Mouse (Mus musculus): ENCODE measurements at regions not wholly inside any gene's neighbourhood (a gene's known extent, or its start where the extent isn't known, plus 50 kb on each side); places are given as distances from the start of the nearest gene placed in this dataset.
"Not testable (repeated sequence)": the region's sequence is repeated elsewhere in the genome, so short reads cannot be mapped to it uniquely, and the experiment has no call there.

DNA sequence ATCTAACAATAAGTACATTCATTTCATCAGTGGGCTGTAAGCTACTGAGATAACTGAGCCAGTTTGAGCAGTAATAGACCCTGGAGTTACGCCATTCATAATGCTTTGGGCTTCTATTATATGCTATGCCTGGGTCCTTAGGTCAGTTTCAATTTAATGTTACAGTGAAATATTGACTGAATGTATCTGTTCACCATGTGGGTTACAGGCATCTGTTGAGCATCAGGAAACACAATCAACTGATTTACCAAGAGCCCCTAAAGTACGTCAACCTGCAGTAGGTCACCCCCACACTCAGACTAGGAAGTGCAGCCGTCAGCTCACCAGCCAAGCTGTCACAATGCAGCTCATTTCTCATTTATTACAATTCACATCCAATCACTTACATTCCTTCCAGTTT is 183.5 kb downstream of the Lyplal1 start:
- DNase-seq (ENCODE audit: low read depth, low spot score), result no peak

DNA sequence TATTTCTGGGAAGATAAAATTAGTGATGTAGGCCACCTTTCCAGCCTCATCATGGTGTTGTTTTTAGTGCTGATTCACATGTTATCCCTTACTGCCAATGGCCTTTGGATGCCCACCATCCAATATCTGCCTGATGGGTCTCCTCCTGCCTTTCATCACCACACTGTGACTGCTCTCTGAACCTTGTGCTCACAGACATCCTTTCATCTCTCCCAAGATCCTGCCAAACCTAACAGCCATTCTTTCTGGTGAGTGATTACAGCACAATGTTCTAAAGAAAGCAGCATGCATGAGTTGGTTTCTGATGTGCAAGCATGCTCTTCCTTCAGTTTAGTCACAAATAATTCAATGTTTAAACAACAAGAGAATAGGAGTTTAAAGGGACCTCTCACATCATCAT is 180.1 kb downstream of the Lyplal1 start:
- no peak for DNase-seq (ENCODE audit: low read depth, low spot score)

DNA sequence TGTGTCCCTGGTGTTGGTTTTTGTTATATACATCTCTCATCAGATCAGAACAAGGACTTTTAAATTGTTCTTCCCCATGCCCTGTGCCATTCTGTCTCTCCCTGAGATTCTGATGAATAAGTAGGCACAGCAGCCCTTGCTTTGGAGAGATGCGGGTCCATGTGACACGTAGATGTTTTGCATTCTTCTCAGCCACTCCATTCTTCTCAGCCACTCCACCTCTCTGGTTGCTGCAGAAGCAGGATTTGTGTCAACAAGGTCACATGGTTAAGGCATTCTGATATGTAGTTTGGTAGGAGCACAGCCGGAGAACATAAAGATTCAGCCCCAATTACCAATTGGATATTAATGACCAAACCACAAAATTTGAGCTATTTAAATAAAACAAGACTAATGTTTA is 177.2 kb downstream of the Lyplal1 start:
- DNase-seq (ENCODE audit: low read depth, low spot score), result no peak

DNA sequence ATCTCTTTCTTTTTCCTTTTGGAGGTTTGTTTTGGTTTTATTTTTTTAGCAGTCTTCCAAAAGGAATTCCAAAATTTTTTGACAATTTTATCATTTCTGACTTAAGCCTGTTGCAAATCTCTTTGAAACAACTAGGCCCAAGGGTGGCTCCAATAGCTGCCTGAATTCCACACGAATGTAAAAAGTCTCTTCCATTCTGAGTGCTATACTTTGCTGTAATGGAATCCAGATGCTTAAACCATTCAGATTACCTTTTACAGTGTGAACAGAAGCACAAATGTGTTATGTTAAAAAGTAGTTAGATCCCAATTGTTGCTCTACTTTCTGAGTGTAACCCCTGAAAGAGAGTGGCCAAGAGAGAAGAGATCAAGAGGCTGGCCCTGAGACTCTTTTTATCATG is 176.6 kb downstream of the Lyplal1 start:
- no peak for DNase-seq (ENCODE audit: low read depth, low spot score)

DNA sequence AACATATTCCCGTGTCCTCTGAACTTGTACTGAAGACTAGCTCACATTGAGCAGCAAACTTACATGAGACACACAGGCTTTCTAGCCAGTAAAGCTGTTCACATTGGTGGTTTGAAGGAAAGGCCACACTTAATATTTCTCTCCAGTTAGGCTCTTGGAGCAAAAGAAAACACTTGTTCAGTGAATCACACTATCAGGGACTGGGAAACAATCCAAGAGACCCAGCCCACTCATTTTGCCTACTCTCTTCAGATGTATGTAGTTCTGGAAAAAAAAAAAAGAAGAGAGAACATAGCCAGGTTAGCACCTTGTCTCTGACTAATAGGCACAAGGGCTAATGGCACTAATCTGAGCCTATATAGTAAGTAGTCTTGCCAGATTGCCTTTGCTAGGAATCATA is 165.9 kb downstream of the Lyplal1 start:
- no peak for DNase-seq (ENCODE audit: low read depth, low spot score)

DNA sequence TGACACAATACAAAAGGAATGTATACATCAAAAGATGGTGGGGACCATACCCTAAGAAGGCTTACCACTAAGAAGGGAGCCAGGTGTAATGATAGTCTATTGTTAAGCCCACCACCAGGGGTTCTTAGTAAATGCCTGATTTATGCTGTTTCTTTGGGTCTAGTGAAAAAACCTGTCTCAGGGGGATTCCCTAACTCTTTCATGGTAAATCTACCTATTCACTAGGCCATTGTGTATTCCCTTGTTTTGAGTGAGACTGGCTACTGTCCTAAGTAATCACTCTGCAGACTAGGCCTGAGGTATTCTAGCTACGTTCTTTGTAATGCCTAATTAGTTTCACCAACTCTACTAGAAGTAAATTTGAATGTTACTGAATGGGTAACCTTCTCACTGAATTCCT is 161.3 kb downstream of the Lyplal1 start:
- DNase-seq (ENCODE audit: low read depth, low spot score), result peak; percentile 59

DNA sequence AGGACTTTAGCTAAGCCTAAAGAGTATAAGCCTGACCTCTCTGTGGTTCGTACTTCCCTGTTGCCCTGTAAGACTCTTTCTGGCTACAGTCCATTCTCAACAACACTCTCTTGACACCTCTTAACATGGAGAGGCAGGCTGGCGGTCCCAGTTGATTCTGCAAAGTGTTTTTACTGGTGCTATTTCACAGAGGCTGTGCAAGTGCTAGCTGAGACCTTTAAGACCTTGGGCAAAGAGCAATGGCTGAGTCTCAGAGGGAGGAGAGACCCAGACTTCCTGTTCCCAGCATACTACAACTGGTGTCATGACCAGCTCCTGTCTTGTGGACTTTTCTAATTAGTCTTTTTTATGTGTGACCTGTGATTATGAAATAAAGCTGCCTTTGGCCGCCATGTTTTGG is 159.6 kb downstream of the Lyplal1 start:
- DNase-seq (ENCODE audit: low read depth, low spot score), result no peak

DNA sequence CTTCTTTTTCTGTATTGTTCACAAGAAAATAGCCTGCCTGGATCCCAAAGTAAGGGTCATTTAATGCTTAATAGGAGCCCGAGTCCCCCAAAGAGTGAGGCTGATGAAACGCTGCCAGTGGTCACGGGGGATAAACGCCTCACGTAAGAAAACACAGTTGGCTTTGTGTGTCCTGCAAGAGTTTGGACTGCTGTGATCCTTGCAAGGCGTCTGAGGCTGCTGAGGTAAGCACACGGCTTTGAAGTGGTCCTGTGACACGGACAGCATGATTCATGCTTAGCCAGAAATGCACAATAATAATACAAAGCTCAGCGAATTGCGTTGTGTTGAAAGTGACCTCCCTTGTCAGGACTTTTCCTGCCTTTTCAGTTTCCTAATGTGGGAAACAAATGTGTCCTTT is 158.8 kb downstream of the Lyplal1 start:
- DNase-seq (ENCODE audit: low read depth, low spot score), result no peak

DNA sequence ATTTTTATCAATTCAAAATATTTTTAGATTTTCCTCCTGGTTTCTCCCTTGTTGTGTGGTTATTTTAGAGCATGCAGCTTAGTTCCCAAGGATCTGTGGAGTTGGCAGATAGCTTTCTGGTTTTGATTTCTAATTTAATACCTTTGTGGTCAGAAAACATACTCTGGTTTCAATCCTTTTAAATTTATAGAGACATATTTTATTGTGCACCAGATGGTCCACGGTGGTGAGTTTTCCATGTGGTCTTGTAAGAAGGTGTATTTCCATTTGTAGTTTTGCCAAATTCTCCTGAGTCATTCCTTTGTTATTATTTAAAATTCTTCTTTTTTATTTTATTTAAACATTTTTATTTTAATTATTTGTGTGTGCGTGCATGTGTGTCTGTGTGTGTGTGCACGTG is 154.5 kb downstream of the Lyplal1 start:
- no peak for DNase-seq (ENCODE audit: low read depth, low spot score)

DNA sequence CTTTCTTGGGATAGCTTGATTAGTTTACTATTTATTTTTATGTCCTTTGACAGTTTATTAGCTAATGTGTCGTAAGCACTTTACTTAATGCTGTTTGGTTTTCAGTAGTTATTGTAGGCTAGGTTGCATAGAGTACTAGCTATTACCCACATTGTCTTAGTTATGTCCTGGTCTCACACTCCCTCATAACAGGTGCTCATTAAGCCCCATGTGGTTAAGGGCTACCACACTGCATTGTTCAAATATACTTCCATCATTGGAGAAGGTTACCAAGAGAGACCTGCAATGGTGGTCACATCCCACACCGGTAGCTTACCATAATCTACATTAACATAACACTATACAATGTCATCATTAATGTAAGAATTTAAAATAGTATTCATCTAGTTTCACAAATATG is 153.3 kb downstream of the Lyplal1 start:
- DNase-seq (ENCODE audit: low read depth, low spot score), result no peak

DNA sequence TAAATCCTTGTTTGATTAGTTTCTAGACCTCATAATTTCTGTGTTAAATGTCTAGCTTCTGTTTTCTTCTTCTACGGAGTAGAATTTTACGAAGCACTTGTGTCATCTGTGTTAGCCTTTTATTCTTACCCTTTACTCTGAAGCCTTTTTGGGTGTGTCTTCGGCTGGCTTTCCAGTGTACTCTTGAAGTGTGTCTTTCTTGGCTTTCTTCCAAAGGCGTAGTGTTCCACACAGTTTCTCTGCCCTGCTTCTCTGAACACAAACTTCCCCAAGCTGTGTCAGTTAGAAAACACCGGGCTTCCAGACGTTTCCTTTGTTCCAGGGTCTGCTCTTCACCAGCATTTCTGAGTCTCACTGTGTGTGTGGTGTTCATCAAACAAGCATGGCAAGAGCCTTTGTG is 152.7 kb downstream of the Lyplal1 start:
- no peak for DNase-seq (ENCODE audit: low read depth, low spot score)

DNA sequence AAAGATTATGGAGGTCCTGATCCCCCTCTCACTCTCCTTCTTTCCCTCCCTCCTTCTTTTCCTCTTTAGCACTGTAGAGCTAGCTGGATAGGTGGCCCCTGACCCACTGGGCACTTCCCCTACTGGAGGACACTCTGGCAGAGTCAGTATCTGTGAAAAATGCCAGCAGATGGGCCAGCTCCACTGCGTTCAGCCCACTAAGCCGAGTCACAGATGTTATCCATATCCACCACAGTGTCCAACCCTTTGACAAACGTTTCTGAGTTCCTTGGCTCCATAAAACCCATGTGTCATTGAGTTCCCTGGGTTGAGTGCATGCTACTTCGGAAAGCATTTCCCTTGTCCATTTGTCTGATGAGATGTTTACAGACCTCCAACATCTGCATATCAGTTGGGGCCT is 149.9 kb downstream of the Lyplal1 start:
- DNase-seq (ENCODE audit: low read depth, low spot score), result no peak

DNA sequence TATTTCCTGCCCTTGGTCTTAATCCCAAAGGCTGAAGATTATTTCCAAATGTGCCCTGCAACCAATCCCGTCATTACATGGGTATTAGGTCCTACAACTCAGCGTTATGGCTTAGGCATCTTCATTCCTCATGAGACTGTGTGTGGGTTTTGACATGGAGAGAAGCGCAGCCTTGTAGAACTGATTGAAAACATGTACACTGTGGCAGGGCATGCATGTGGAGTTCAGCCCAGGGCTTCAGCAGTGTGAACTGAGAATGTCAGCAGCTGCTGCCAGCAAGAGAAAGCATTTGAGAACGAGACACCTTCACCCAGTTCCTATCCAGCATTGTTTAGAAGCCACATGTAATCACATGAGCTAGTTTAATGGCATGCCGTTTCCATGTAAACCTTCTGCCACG is 149.3 kb downstream of the Lyplal1 start:
- no peak for DNase-seq (ENCODE audit: low read depth, low spot score)

DNA sequence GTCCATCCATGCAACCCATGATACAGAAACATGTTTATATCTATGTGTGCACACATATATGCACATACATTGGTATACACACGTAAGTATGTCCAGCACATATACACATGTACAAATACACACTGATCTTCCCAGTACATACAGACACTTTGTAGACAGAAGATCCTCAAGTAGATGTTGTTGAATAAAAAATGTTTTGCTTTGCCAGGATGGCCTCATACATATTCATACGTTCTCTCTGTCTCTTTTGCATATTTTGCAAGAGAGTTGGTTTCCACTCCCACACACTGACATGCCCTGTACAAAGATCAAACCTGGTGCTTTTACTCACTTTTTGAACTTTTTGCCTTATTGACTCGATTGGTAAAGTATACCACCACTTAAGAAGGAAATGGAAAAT is 148.5 kb downstream of the Lyplal1 start:
- DNase-seq (ENCODE audit: low read depth, low spot score), result no peak

DNA sequence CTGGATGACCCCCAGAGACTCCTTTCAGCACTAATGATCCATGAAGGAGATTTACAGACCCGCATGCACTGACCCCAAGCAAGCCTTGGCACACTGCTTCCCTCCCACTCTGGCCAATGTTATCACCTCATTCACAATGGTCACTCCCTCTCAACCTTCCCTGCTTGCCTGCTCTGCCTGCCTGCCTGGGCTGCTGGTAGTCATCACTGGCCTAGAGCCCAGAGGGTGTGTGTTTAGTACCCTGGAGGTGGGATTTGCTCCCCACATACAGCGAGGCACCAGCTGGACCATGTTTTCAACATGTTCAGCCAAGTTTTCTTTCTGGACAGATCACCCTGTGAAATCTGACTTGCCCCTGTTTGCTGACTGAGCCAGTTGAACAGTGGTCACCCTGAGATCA is 147.9 kb downstream of the Lyplal1 start:
- DNase-seq (ENCODE audit: low read depth, low spot score), result no peak

DNA sequence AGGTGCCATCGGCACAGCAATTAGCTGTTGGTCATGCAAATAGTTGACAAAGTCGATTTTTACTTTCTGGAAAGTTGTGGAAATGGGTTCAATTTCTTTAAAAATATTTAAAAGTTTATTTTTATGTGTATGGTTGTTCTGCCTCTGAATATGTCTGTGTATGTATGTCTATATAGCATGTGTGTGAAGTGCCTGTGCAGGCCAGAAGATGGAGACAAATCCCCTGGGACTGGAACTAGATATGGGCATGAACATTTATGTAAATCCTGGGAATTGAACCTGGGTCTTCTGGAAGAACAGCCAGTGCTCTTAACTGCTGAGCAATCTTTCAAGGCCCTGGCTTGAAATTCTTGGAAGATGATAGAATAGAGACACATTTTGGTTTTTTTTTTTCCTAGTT is 140.0 kb downstream of the Lyplal1 start:
- DNase-seq (ENCODE audit: low read depth, low spot score), result peak; percentile 13

DNA sequence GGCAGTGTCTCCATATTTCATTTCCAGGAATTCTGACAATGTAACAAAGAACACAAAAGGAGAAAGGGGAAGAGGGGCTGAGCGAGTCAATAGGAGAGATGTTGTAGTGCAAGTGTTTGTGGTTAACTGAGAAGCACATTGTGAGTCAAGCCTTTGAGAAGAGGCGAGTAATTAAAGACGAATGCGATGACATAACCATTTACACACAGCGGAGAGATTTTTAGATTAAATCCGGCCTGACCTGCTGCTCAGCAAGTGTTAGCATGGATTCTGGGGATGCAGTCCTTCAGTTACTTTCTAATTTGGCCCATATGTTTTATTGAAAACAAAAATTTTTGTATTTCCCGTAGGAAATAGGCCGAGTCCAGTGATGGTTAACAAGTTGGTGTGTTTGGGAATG is 127.7 kb downstream of the Lyplal1 start:
- DNase-seq (ENCODE audit: low read depth, low spot score), result no peak

DNA sequence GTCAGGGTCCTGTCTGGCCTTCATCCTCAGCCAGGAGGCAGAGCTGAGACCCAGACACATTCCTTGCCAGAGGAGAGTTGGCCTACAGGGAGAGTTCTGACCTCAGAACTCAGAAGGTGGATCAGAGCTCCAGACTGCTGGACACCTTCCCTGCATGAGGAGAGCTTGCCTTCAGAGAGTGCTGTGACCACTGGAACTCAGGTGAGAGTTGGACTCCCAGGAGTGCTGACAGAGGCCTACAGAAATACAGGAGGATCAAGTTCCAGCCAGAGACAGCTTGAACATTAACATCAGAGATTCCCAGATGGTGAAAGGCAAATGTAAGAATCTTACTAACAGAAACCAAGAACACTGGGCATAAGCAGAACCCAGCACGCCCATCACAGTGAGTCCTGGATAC is 117.0 kb downstream of the Lyplal1 start:
- DNase-seq (ENCODE audit: low read depth, low spot score), result not testable (repeated sequence)

DNA sequence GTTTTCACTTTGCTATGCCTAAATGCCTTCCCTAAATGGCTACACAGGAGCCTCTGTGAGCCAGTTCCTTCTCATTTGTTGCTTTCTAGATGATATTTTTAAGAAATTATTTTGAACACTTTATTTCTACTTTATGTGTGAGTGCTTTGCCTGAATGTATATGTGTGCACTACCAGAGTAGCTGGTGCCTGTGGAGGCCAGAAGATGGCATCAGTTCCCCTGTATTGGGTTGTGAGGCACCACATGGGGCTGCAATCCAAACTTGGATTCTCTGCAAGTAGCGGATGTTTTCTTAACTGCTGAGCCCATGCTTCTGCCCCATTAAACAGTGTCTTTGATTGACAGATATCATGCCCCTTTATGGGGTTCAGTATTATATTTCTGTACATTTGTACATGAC is 103.7 kb downstream of the Lyplal1 start:
- DNase-seq (ENCODE audit: low read depth, low spot score), result no peak

DNA sequence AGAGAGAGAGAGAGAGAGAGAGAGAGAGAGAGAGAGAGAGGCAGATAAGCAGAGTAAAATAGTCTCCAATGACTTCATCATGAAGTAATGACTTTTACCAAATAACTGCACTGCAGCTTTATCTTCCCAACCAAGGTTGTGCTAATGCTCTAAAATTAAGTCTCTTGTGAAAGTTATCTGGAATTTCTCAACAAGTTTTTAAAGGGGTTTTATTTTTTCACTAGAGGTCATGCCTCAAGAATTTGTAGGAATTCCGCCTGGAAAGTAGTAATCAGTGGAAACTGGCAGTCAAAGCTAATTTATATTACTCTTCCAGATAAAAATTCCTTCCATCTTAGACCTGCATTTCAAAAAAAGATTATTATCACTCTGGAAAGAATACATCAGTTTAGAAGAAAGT is 102.9 kb downstream of the Lyplal1 start:
- no peak for DNase-seq (ENCODE audit: low read depth, low spot score)

DNA sequence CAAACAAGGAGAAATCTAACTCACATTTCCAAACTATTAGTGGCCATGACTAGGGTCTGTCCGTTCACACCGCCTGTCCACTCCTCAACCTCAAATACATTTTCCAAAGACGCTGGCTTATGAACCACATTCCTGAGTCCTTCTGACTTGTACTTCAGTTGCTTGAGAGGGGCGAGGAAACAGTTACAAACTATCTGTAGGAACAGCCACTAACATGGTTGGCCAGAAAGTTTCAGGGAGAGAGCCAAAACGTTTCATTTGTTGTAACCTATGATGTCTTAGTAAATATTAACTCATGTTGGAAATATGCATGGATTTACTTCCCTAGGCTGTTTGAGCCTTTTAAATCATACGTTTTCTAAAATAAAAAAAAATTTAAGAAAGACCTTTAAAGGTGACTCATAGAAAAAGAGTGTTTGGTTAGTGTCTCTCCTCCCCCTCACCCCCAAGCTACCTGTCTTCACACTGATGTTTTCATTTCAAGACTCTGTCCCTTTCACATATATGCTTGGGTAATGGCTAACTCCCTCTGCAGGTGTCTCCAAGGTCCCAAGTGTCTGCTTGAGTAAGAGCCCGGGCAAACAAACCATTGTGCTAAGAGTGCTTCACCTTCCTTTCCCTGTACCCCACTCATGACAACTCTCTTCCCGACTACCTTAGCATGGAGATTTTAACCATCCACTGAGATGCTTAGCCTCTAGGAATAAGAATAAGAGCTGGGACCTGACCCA is 101.1 kb downstream of the Lyplal1 start:
- DNase-seq (ENCODE audit: low read depth, low spot score), result no peak

DNA sequence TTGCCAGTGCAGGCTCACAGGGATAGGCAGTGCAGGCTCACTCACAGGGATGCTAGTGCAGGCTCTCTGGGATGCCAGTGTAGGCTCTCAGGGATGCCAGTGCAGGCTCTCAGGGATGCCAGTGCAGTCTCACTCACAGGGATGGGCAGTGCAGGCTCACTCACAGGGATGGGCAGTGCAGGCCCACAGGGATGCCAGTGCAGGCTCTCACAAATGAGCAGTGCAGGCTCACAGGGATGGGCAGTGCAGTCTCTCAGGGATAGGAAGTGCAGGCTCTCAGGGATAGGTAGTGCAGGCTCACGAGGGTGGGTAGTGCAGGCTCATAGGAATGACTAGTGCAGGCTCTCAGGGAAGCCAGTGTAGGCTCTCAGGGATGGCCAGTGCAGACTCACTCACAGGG is 99.6 kb downstream of the Lyplal1 start:
- DNase-seq (ENCODE audit: low read depth, low spot score), result no peak

DNA sequence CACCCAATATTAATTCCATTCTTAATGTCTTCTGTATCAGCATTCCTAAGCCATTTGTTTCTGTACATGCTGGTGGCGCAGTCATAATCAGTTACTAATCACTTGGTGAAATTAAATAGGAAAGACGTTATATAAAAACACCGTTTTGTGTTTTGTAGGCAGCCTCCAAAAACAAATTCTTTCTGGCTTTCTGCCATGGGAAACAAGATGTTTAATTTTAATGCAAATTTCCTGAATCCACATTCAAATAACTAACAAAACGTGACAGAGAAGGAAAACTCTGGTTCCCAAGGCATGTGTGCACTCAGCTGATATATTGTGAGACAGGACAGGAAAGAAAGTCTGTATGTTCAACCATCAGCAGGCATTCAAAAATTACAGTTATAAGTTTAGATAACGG is 97.6 kb downstream of the Lyplal1 start:
- no peak for DNase-seq (ENCODE audit: low read depth, low spot score)

DNA sequence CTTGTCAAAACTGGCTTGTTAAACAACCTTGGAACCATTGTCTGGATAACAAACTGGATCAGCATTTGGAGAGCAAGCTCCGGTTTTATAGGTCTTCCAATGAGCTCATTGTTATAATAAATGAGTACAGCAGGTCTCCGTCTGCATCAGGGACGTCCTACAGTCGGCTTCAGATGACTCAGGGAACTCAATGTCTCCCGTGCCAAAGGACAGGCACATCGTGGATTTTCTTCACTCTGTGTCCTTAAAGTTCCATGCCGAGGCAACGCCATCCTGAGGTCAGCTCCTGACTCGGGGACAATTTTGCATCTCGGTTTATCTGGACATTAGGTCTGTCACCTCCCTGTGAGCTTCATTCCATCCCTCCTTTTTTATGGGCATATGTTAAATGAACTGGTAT is 85.2 kb downstream of the Lyplal1 start:
- peak; percentile 5 for DNase-seq (ENCODE audit: low read depth, low spot score)

All from R1 (cell line).